ENCODE assay signal across 13 mouse cellular contexts in the genomic region with DNA sequence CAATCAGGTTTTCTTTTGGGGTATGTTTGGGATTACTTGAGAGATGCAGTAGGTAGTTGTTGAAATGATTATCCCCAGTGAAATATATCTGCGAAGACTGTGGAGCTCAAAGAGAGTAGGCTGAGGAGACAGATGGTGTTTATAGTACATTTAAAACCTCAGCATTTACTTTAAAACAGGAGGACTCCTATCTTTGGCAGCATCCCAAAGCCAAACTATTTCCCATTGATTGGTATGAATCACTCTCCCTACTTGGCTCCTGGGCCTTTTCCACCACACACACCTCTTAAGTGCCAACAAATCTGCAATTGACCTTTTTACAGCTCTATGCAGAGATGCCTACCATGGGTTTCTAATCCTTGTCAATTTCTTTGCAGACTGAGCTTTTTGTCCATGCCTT.
DNase-seq lines count a peak whose midpoint lies in the region; ATAC-seq and TF ChIP-seq lines count a peak whose summit lies in the region.
"Had no signal": no experiment of that assay in that cellular context is flagged by ENCODE, and none has a peak within 500 bp of the region (broad histone marks: within the 10 kb centered on the region; RNA-seq: fewer than 3 reads in every experiment).

No protein-coding gene starts in this region.

- no peaks in the 10 kb centered on the region for H3K9me3 ChIP-seq in hindbrain, postnatal 0 days (ENCODE audit: low read length)
- no peaks in the 10 kb centered on the region for H3K9me3 ChIP-seq in hindbrain, embryonic 16.5 days (ENCODE audit: control insufficient read depth, low read length)
- H3K9me3 ChIP-seq: heart, embryonic 12.5 days; hindbrain, embryonic 13.5 days had no signal

- H3K4me3 ChIP-seq in hindbrain, postnatal 0 days (ENCODE audit: low read length), result no peak overlapping the region
- H3K4me3 ChIP-seq in hindbrain, embryonic 16.5 days (ENCODE audit: low read length), result no peak overlapping the region
- H3K4me3 ChIP-seq: heart, embryonic 12.5 days; hindbrain, embryonic 13.5 days had no signal

- TF ChIP-seq CTCF in hindbrain, postnatal 0 days (IDR thresholded peaks at IDR 0.05; ENCODE audit: low read depth), result no peak

- no peak for ATAC-seq in hindbrain, postnatal 0 days
- ATAC-seq in hindbrain, embryonic 16.5 days, result no peak

- no peak overlapping the region for H3K4me2 ChIP-seq in hindbrain, postnatal 0 days (ENCODE audit: low read depth, low read length)
- H3K4me2 ChIP-seq in hindbrain, embryonic 16.5 days (ENCODE audit: low read length), result no peak overlapping the region
- H3K4me2 ChIP-seq: heart, embryonic 12.5 days; hindbrain, embryonic 13.5 days; liver, embryonic 11.5 days had no signal

- peak; percentile 30 for DNase-seq in hindbrain, postnatal 0 days (ENCODE audit: low spot score)
- DNase-seq in 3134 (ENCODE audit: extremely low read depth, insufficient read length, low spot score) (peak; percentile 5), adipocyte (ENCODE audit: low spot score) (peak; percentile 14)
- DNase-seq in layer of hippocampus, adult 9-11 months, result peak; percentile 42
- DNase-seq in thymus, postnatal 10 days (ENCODE audit: low spot score in 2 of 2), result no peak
- DNase-seq in embryo, embryonic 10 days (ENCODE audit: low spot score), result no peak
- DNase-seq: kidney, postnatal 14 days; lung, postnatal 4 days; thymus, postnatal 4 days had no signal

- WGBS in hindbrain, postnatal 0 days, result 74% methylated on average over 1 of the region's 1 CpGs
- WGBS in hindbrain, embryonic 16.5 days, result 66% methylated on average over 1 of the region's 1 CpGs

- no peaks in the 10 kb centered on the region for H3K4me1 ChIP-seq in hindbrain, postnatal 0 days (ENCODE audit: insufficient read depth, low read length)
- H3K4me1 ChIP-seq in hindbrain, embryonic 16.5 days (ENCODE audit: control insufficient read depth, insufficient read depth, low read depth, low read length), result no peaks in the 10 kb centered on the region; the same call in 1 of the 2 replicates
- H3K4me1 ChIP-seq: heart, embryonic 12.5 days; hindbrain, embryonic 13.5 days had no signal

- no peak overlapping the region for H3K9ac ChIP-seq in hindbrain, postnatal 0 days (replicated peaks; ENCODE audit: low read length)
- H3K9ac ChIP-seq in hindbrain, embryonic 16.5 days (ENCODE audit: low read depth, low read length), result no peak overlapping the region
- H3K9ac ChIP-seq: heart, embryonic 12.5 days; hindbrain, embryonic 13.5 days had no signal

- H3K27me3 ChIP-seq in hindbrain, postnatal 0 days (ENCODE audit: insufficient read depth, low read length), result no peaks in the 10 kb centered on the region
- H3K27me3 ChIP-seq in hindbrain, embryonic 16.5 days (replicated peaks; ENCODE audit: control insufficient read depth, insufficient read depth, low read length), result no peaks in the 10 kb centered on the region
- H3K27me3 ChIP-seq: heart, embryonic 12.5 days; hindbrain, embryonic 13.5 days had no signal

- no peak overlapping the region for H3K27ac ChIP-seq in hindbrain, postnatal 0 days
- H3K27ac ChIP-seq in hindbrain, embryonic 16.5 days (ENCODE audit: low read depth, low read length), result no peak overlapping the region
- H3K27ac ChIP-seq: hindbrain, embryonic 13.5 days had no signal

- H3K36me3 ChIP-seq in hindbrain, postnatal 0 days (ENCODE audit: insufficient read depth, low read length), result no peaks in the 10 kb centered on the region
- no peaks in the 10 kb centered on the region for H3K36me3 ChIP-seq in hindbrain, embryonic 16.5 days (ENCODE audit: control insufficient read depth, insufficient read depth, low read length)
- H3K36me3 ChIP-seq: heart, embryonic 12.5 days; hindbrain, embryonic 13.5 days had no signal

Comparison
In these comparisons a context has a peak if more than half of its experiments do, and no peak if none do; other contexts are left out.
1. DNase-seq: peak in hindbrain, postnatal 0 days (single experiment), 3134 (single experiment), adipocyte (single experiment) and layer of hippocampus, adult 9-11 months (single experiment); none in thymus, postnatal 10 days (0 of 2) and embryo, embryonic 10 days (single experiment).